In the genomic region with DNA sequence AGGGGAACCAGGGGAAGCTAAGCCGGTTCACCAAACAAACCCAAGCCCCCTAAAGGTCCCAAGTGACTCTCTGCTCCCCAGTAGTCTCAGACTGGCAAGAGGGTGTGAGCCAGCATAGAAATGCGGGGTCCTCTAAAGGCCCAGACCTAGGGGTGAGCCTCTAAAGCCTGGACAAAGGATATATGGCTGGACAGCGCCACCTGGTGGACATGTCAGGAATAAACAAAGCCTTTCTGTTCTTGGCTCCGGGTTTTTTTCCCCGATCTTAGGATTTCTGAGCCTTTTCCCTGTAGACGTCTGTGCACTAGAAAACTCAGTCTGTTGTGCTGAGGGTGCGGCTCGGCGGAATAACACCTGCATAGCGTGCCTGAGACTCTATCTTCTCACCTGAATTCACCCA, we compare ENCODE assay signal across 7 mouse cellular contexts. TPM values are rescaled to one million over a fixed set of nuclear protein-coding genes. Genes with fewer than 3 reads are reported as not detected.
DNase-seq lines count a peak whose midpoint lies in the region; ATAC-seq and TF ChIP-seq lines count a peak whose summit lies in the region.

No protein-coding gene starts in this region.

- peak; percentile 90; the same call in 1 of the 2 replicates for TF ChIP-seq CTCF in small intestine, adult 2 months (IDR thresholded peaks at IDR 0.05; ENCODE audit: extremely low read depth, insufficient read length, insufficient replicate concordance, low read depth, low read length)

- H3K4me1 ChIP-seq in intestine, embryonic 16.5 days (ENCODE audit: control insufficient read depth, insufficient read depth, low read length): 0 out of 2 replicates have a peak, but pooled peaks cover 6% of the 10 kb centered on the region
- H3K4me1 ChIP-seq in midbrain, embryonic 11.5 days (ENCODE audit: control insufficient read depth, insufficient read depth, low read length): peaks cover 23% of the 10 kb centered on the region
- peaks cover 28% of the 10 kb centered on the region; the same call in 1 of the 2 replicates for H3K4me1 ChIP-seq in small intestine, adult 2 months (ENCODE audit: control insufficient read depth, insufficient read depth, insufficient read length, low read length)

- H3K27me3 ChIP-seq in intestine, embryonic 16.5 days (replicated peaks; ENCODE audit: control insufficient read depth, insufficient read depth, low read length): no peaks in the 10 kb centered on the region; the same call in 1 of the 2 replicates
- H3K27me3 ChIP-seq in midbrain, embryonic 11.5 days (ENCODE audit: control insufficient read depth, insufficient read depth, low read length): no peaks in the 10 kb centered on the region
- no peaks in the 10 kb centered on the region for H3K27me3 ChIP-seq in small intestine, adult 2 months (ENCODE audit: control insufficient read depth, insufficient read depth, low read length)

- whole genome bisulfite sequencing in intestine, embryonic 16.5 days: 3% methylated on average over 10 of the region's 10 CpGs
- under 1% methylated on average over 10 of the region's 10 CpGs for whole genome bisulfite sequencing in midbrain, embryonic 11.5 days
- WGBS in small intestine, adult 2 months: 4% methylated on average over 10 of the region's 10 CpGs

- no peaks in the 10 kb centered on the region for H3K9me3 ChIP-seq in intestine, embryonic 16.5 days (ENCODE audit: control insufficient read depth, low read length)
- H3K9me3 ChIP-seq in midbrain, embryonic 11.5 days (ENCODE audit: control insufficient read depth, low read length): no peaks in the 10 kb centered on the region

- no peak for TF ChIP-seq POLR2A in small intestine, adult 2 months (IDR thresholded peaks at IDR 0.05; ENCODE audit: low read depth, low read length)

- 0 out of 2 replicates have a peak overlapping the region, but pooled peaks have one; percentile 29 for H3K27ac ChIP-seq in intestine, embryonic 16.5 days (ENCODE audit: low read length)
- no peak overlapping the region for H3K27ac ChIP-seq in midbrain, embryonic 11.5 days (ENCODE audit: low read depth, low read length)
- peak overlapping the region; percentile 61 for H3K27ac ChIP-seq in small intestine, adult 2 months (ENCODE audit: insufficient read depth, low read depth, low read length)

- H3K4me3 ChIP-seq in intestine, embryonic 16.5 days (ENCODE audit: low read length): no peak overlapping the region
- no peak overlapping the region for H3K4me3 ChIP-seq in midbrain, embryonic 11.5 days (ENCODE audit: low read depth, low read length)
- no peak overlapping the region for H3K4me3 ChIP-seq in small intestine, adult 2 months (ENCODE audit: low read depth, low read length)

- peak; percentile 83 for DNase-seq in ZHBTc4 (ENCODE audit: low read depth, low spot score)
- peak; percentile 92 to 94 for DNase-seq in cerebellum, postnatal 10 days
- peak; percentile 80 to 83 for DNase-seq in frontal cortex, postnatal 25 days (ENCODE audit: low spot score in 2 of 2)
- DNase-seq in left cerebral cortex, postnatal 36 days (ENCODE audit: low spot score in 2 of 2): peak; percentile 70 to 74
- DNase-seq in midbrain, embryonic 11.5 days (ENCODE audit: low spot score, missing footprints): peak; percentile 99

- no peak overlapping the region for H3K9ac ChIP-seq in intestine, embryonic 16.5 days (ENCODE audit: low read depth, low read length)
- no peak overlapping the region for H3K9ac ChIP-seq in midbrain, embryonic 11.5 days (ENCODE audit: low read length)

- peak overlapping the region; percentile 36 for H3K4me2 ChIP-seq in intestine, embryonic 16.5 days (ENCODE audit: low read depth, low read length)
- peak overlapping the region; percentile 3; the same call in 1 of the 2 replicates for H3K4me2 ChIP-seq in midbrain, embryonic 11.5 days

- 0 out of 2 replicates have a peak, but pooled peaks have one; percentile 29 for ATAC-seq in intestine, embryonic 16.5 days
- no peak for ATAC-seq in midbrain, embryonic 11.5 days (ENCODE audit: low FRiP score)

- intact Hi-C loops in left cerebral cortex, postnatal 36 days (cut with DNase I): loop anchor here (2.0 to 5.0 kb wide), 2 partner anchors 63 to 238 kb away; no protein-coding TSS in a partner anchor

- no peaks in the 10 kb centered on the region for H3K36me3 ChIP-seq in intestine, embryonic 16.5 days (ENCODE audit: control insufficient read depth, insufficient read depth, low read length)
- no peaks in the 10 kb centered on the region for H3K36me3 ChIP-seq in midbrain, embryonic 11.5 days (ENCODE audit: control insufficient read depth, insufficient read depth, low read length)
- no peaks in the 10 kb centered on the region for H3K36me3 ChIP-seq in small intestine, adult 2 months (ENCODE audit: control insufficient read depth, insufficient read depth, low read length)

RNA-seq across cellular contexts. Expression of a gene that starts 12.6 kb away (rescaled TPM):
- 0.57 and 1.7 TPM in 2 replicates for polyA plus RNA-seq in intestine, embryonic 16.5 days (2015; fragmentation: Nextera tagmentation; extraction: Ambion mirVana)
- not detected for total RNA-seq in left cerebral cortex, postnatal 36 days (2021)
- polyA plus RNA-seq in midbrain, embryonic 11.5 days (2014; fragmentation: Nextera tagmentation; extraction: Ambion mirVana): not detected in 2 replicates
- polyA plus RNA-seq in small intestine, adult 2 months (2012; rRNA removed): 10.8 and 2,214 TPM in 2 replicates

RNA-seq across cellular contexts. Expression of a gene that starts 47.3 kb away (rescaled TPM):
- polyA plus RNA-seq in intestine, embryonic 16.5 days (2015; fragmentation: Nextera tagmentation; extraction: Ambion mirVana): 17.8 and 18.1 TPM in 2 replicates
- total RNA-seq in left cerebral cortex, postnatal 36 days (2021): 1 to 10 TPM; 2.6 to 2.7 TPM
- polyA plus RNA-seq in midbrain, embryonic 11.5 days (2014; fragmentation: Nextera tagmentation; extraction: Ambion mirVana): 66.7 and 70.5 TPM in 2 replicates
- polyA plus RNA-seq in small intestine, adult 2 months (2012; rRNA removed): 1.6 and 3.1 TPM in 2 replicates
